Mouse (Mus musculus) layer of hippocampus, adult 8-10 months (tissue): ENCODE results near the gene Smtnl1. TPM values are rescaled to one million over a fixed set of nuclear protein-coding genes. Genes with fewer than 3 reads are reported as not detected.

ENCODE experiments used
- DNase-seq, 2 experiments: peaks; one replicate each; pipeline ENCODE4 v3.0.0; 2022; ENCODE audit warnings: low spot score in 2 of 2
- total RNA-seq, 4 experiments: library from RNA; stranded (reverse); gene quantifications; 2 replicates each; pipeline ENCODE4 v1.2.4; 2022

The Smtnl1 gene
- total RNA-seq, 4 experiments from 2014 or later, result not detected

DNA sequence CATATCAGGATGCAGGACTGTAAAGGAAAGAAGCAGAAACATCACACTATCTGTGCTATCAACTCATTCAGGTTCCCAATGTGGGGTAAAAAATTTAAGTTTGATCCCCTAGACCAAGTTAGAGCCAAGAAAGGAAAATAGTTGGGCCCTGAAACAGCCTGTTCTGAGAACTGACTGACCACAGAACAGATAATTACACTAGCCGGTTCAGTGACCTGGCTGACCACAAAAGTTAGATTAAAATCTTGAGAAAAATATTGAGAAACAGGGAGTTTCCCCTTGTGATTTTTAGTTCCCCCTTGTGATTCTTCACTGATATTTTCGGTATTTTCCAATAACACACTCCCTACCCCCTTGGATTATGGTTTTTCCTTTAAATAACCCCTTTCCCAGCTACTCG is 28.6 kb downstream of the Smtnl1 start:
- no peak for DNase-seq

DNA sequence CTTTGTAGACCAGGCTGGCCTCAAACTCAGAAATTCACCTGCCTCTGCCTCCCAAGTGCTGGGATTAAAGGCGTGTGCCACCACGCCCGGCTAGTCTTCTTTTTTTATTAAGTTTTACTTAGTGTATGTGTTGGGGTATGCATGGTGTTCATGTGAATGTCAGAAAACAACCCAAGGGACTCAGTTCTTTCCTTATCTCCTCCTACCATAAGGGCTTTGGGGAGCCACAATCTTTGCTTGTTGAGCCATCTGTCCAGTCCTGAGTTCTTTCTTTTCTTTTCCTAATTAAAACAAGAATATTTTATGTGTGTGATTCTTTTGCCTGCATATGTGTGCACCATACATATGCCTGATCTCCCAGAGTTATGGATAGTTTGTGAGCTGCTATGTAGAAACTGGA is 29.3 kb downstream of the Smtnl1 start:
- DNase-seq, result no peak

DNA sequence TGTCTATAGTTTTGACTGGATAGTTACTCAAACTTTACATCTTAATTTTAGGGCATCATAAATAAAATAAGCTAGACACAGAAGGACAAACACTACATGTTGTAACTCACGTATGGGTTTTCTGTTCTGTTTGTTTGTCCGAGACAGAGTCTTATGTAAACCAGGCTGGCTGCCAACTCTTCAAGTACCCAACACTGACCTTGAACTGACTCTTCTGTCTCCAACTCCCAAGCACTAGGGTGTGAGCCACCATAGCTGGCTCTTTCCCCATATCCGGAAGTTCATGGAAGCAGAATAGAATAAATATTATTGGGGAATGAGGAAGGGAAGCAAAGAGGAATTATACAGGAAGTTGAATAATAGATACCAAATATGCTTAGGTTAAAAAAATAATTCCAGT is 29.9 kb downstream of the Smtnl1 start:
- DNase-seq, result no peak

DNA sequence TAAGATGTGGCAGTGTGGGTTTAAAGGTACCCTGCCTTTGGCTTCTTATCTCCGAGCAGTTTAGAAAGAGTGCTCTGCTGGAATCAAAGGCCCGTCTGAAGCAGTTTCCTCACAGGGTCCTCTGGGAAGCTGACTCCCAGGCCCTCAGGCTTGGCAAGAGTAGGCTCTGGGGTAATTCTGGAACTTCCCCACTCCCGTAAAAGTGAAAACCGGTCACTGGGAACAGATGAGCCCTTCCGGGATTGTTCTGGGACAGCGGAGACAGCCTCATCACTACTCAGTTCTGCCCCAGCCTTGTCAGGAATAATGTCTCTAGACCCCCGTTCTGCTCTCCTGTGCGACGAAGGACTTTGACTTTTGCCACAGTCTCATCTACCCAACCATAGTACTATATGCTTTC is 32.0 kb downstream of the Smtnl1 start:
- DNase-seq, result no peak

DNA sequence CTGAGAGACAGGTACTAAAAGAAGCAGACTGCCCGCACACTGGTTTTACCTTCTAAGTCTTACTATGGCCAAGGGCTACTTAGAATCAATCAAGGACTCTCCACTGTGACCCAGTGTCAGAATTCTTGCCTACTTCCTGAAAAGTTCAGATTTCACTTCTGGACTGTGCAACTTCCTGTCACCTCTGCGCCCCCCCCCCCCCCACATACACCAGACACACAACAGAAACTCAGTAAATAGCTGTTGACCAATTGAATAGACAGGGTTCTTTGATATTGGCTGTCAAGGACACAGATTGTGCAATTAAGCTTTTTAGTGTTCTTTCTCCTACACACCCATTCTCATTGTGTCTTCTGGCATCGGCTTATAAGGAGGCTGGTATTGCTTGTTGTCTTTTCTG is 34.1 kb downstream of the Smtnl1 start:
- DNase-seq, result no peak

DNA sequence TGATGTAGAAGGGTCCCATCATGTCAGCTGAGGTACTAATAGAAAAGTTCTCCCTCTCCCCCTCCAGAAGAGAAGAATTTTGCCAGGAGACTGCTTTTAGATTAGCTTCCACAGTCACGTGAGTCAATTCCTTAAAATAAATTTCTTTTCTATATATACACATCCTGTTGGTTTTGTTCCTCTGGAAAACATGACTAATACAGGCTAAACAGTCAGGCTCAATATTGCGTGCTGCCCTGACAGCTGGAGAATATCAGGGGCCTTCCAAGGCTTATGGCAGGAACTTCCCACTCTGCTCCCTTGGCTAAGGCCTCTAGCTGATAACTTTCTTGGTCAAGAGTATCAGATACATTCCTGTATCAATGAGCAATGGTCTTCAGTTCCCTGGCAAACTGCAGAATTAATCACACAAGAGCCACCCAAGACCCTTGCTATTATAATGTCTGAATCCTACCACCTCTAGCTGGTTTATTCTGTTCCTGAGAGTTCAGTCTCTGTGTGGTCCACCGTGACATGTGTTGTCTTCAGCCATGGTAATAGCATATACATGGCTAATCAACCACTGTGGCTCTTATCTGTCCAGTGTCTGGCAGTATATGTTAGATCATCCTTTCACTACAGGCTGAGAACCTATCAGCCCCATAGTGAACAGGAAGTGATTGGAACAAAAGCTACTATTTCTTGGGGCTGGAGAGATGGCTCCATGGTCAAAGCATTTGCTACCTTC is 38.4 kb downstream of the Smtnl1 start:
- no peak for DNase-seq

DNA sequence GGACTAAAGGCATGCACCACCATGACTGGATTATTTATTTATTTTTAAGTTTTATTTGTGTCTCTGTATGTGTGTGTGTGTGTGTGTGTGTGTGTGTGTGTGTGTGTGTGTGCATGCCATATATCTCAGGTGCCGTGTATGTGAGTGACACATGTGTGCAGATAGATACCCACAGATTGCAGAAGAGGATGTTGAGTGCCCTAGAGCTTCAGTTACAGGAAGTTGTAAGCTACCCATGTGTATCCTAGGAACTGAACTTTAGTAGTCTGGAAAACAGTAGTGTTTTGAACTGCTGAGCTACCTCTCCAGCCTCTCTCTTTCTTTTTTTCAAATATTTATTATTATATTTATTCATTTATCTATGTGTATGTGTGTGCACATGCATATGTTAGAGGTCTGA is 39.1 kb downstream of the Smtnl1 start:
- DNase-seq, result no peak

DNA sequence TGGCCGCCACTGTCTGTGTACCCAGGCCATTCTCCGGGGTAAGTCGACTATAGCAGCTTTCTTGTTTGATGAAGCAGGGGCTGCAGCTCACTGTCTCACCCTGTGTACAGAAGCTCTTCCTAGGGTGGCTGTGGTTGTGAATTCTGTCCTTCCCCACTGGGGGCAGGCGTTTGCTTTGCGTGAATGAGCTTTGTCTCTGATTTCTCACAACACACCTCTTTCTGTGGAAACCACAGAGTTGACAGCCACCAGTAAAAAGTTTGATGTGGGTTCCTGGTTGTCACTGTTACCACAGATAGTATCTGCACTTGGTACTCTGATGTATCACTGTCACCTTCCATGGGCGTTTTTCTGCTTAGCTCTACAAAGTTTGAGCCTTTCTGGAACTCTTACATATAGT is 43.2 kb downstream of the Smtnl1 start:
- DNase-seq, result no peak

DNA sequence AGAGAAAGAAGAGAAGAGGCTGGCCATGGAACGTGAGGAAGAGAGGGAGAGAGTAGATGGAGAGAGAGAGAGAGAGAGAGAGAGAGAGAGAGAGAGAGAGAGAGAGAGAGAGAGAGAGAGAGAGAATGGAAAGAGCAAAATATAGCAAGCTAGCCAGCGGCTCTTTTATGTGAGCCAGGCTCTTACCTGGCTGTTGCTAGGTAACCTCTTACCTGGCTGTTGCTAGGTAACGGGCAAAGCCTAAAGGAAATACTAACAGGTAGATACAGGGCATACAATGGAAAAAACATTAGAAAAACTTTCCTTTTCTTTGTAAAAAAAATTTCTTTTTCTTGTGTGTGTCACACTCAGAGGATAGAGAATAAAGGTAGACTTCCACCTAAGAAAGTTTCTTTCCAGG is 44.7 kb downstream of the Smtnl1 start:
- no peak for DNase-seq

DNA sequence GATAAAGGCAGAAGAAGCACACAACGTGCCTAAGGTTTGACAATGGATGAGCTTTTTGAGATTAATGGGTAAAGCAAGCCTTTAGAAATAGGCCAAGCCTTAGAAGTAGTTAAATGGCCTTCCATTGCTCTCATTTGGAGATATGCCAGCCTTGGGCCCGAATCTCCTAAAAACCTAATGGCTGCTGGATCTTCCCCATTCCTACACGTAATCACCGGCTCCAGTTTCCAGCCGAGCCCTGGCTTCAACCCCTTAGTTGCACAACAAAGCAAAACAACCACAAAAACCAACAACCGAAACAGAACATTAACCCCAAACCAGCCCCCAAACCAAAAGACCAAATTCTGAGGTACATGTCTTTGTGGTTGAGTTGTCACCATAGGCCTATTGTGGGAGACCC is 46.8 kb downstream of the Smtnl1 start:
- DNase-seq, result no peak

DNA sequence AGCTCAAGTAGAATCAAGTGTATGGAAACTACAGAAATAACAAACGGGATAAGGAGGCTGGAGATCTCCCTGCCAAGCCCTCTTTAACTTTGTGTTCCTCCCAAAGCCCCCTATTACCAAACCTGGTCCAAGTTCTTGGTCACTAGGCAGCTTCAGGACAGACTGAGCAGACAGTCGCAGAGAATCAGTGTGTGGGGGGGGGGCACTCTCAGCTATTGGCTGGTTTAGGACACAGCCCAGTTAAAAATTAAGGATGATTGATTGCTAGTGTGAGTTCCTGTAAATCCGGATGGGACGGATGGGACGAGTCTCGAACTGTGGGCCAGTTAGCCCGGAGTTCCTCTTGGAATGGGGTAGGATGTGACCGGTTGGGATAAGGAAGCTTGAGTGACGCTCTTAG is 47.2 kb downstream of the Smtnl1 start, which contains the start of gene Serping1:
TSS of gene Serping1 (minus strand) at position 204 of the 400 bp plus-strand sequence.
- no peak for DNase-seq

DNA sequence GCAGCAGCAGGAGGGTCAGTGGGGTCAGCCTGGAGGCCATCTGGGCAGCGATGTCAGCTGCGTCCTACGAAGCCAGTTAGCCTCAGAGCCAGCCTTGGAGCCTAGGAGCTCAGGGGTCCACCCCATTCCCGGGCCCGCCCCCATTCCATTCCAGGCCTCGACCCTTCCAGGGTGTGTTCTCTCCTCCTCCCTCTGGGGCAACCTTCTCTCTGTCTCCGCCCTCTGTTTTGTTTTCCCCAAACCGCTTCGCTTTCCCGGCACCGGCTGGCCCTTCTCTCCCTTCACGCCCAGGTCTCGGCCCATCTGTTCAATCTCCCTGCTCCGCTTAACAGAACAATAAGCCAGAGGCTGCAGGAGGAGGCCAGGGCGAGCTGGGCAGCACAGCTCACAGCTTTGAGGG is 47.7 kb downstream of the Smtnl1 start:
- no peak for DNase-seq

DNA sequence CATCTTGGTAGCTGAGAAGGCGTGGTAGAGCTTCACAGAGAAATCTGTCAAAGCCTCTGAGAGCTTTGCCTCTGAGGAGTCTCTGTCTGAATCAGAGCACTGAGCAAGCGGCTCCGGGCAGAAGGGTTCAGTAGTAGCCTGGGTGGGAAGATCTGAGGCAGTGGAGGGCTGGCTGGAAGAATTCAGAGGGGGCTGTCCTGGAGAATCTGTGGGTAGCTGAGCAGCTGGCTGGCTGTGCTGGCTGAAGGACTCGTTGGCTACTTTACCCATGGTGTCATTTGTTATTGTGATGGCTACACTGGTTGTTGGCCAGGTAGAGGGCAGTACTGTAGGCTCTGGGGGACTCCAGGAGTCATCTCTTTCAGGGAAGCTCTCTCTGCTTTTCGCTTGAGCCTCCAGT is 49.3 kb downstream of the Smtnl1 start:
- DNase-seq, result no peak

DNA sequence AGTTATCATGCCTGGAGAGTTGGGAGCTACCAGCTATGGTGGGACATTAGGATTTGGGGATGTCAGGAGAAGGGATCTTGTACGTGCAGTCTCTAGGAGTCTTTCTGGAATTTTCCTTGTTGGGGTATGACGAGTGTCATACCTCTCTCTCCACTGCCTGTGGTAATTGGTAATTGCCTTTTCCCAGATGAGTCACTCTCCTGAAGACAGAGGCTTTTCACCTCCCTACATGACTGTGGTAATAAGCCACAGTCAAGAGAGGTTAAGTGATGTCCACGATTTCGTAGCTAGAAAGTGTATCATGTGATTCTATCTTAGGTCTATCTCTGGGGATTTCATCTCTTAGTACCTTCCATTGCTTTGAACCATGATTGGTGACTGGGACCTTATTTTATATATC is 50.0 kb downstream of the Smtnl1 start:
- no peak for DNase-seq

DNA sequence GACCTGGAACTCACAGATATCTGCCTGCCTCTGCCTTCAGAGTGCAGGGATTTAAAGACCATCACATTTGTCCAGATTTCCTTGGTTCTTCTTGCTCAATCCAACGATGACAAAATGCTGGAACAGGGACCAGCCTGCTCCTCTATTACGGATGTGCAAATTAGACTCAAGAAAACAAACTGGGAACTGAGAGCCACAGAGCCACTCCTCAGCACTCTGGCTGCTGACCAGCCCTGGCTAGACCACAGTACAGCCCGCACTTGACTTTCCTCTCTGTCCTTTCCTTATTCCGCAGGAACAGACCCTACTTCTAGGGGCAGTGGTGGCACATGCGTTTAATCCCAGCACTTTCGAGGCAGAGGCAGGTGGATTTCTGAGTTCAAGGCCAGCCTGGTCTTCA is 52.0 kb downstream of the Smtnl1 start:
- DNase-seq, result no peak

DNA sequence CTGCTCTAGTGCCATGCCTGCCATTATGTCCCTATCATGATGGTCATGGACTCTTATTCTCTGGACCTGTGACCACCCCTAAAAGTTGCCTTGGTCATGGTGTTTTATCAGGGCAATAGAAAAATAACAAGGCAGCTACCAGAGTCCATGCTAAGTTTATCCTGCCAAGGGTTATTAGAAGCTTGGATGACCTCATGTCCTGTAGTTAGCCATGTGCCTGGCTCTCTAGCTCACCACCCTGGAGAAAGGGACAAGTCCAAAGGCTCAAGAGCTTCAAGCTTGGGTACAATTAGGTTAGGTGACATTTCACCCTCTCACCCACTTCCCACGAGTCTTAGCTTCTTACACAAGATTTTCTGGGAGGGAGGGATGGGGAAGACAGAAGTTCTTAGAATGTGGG is 59.6 kb downstream of the Smtnl1 start:
- DNase-seq, result no peak

DNA sequence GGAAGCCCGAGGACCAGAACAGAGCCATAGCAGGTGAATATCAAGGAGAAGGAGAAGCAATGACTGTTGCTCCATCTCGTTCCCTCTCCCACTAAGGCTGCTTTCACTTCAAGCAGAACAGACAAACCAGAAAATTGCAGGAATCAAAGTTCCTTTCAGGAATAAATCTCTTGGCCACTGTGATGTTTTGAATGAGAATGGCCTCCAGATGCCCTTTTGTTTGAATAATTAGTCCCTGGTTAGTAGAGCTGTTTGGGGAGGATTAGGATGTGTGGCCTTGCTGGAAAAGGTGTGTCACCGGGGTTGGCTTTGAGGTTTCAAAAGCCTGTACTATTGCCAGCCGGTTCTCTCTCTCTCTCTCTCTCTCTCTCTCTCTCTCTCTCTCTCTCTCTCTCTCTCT is 60.2 kb downstream of the Smtnl1 start:
- DNase-seq, result no peak

DNA sequence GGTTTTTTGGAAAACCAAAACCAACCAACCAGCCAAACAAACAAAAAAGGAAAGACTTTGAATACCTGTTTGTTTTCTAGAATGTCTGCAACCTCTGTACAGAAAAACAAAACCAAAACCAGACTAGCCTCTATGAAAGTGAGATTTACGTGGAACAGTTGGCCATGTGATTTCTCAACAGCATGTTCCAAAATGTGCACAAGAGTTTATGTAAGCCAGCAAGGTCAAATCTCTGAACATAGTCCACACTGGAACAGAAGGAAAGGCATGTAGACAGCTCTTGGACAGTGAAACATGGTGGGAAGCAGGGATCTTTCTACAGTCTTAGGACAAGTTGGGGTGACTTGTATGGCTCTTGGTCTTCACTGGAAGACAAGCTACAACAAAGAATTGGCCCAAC is 60.6 kb downstream of the Smtnl1 start:
- no peak for DNase-seq

DNA sequence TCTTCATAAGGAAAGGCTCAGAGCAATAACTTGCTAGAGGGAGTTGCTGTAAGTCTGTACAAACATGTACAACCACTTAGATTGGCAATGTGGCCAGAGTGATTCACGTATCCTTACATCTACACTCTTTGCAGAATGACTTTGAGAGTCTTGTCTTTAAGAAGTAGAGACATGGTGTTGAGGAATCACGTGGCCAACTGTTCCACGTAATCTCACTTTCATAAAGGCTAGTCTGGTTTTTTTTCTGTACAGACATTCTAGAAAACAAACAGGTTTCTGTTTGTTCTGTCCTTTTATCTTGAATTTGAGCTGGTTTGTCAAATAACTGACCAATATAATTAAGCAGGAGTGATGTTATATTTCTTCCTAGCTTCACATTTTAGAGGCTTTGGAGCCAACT is 61.1 kb downstream of the Smtnl1 start:
- no peak for DNase-seq

Other genes with a start within 250 kb of the Smtnl1 start
- gene Ctnnd1, start 171.9 kb downstream of the Smtnl1 start, total RNA-seq, result 10 to 100 TPM; 51.9 to 56.8 (median 53.1) TPM
- not detected for gene Btbd18, start 163.6 kb downstream of the Smtnl1 start, total RNA-seq
- 10 to 100 TPM; 24.1 to 33.6 (median 28.4) TPM for gene Selenoh, start 151.9 kb downstream of the Smtnl1 start, total RNA-seq
- 1 to 10 TPM in 3 of 4 experiments, not detected in 1; 1.5 to 5.7 (median 1.8) TPM for gene Gm28635, start 144.6 kb downstream of the Smtnl1 start, total RNA-seq
- gene Med19, start 144.2 kb downstream of the Smtnl1 start, total RNA-seq, result 10 to 100 TPM; 29.0 to 33.4 (median 31.7) TPM
- gene Tmx2, start 143.5 kb downstream of the Smtnl1 start, total RNA-seq, result 100 to 1,000 TPM; 221 to 271 (median 233) TPM
- gene Zdhhc5, start 107.5 kb downstream of the Smtnl1 start, total RNA-seq, result 10 to 100 TPM; 34.5 to 41.7 (median 36.3) TPM
- gene Clp1, start 95.3 kb downstream of the Smtnl1 start, total RNA-seq, result 10 to 100 TPM in 1 of 4 experiments, 1 to 10 TPM in 3; 7.4 to 10.4 (median 8.5) TPM
- gene Ypel4, start 88.6 kb downstream of the Smtnl1 start, total RNA-seq, result 100 to 1,000 TPM in 1 of 4 experiments, 10 to 100 TPM in 3; 68.7 to 105 (median 85.1) TPM
- 1 to 10 TPM; 1.9 to 4.2 (median 2.5) TPM for gene Gm19426, start 79.0 kb downstream of the Smtnl1 start, total RNA-seq
- gene Serping1, start 47.2 kb downstream of the Smtnl1 start, total RNA-seq, result 10 to 100 TPM in 2 of 4 experiments, 1 to 10 TPM in 2; 6.2 to 16.4 (median 10.8) TPM
- 1 to 10 TPM; 5.2 to 9.3 (median 5.6) TPM for gene Ube2l6, start 23.8 kb downstream of the Smtnl1 start, total RNA-seq
- gene Timm10, start 4.3 kb upstream of the Smtnl1 start, total RNA-seq, result 10 to 100 TPM; 44.2 to 55.4 (median 50.7) TPM
- gene Slc43a1, start 16.2 kb upstream of the Smtnl1 start, total RNA-seq, result 1 to 10 TPM in 1 of 4 experiments, under 1 TPM in 2, not detected in 1; 0.34 to 1.3 (median 0.63) TPM
- 10 to 100 TPM; 63.8 to 85.9 (median 79.0) TPM for gene Rtn4rl2, start 64.1 kb upstream of the Smtnl1 start, total RNA-seq
- gene Slc43a3, start 113.9 kb upstream of the Smtnl1 start, total RNA-seq, result 1 to 10 TPM in 3 of 4 experiments, not detected in 1; 1.1 to 3.1 (median 2.1) TPM
- not detected for gene Prg2, start 157.8 kb upstream of the Smtnl1 start, total RNA-seq
- gene Prg3, start 165.6 kb upstream of the Smtnl1 start, total RNA-seq, result not detected
- 100 to 1,000 TPM; 111 to 137 (median 126) TPM for gene Ssrp1, start 214.6 kb upstream of the Smtnl1 start, total RNA-seq
- 1 to 10 TPM; 2.1 to 2.6 (median 2.3) TPM for gene P2rx3, start 214.8 kb upstream of the Smtnl1 start, total RNA-seq
- gene Tnks1bp1, start 225.4 kb upstream of the Smtnl1 start, total RNA-seq, result 100 to 1,000 TPM; 160 to 169 (median 163) TPM